Mouse (Mus musculus) olfactory bulb, adult 2 months (tissue): ENCODE measurements around the gene Kcne1l. TPM values are rescaled to one million over a fixed set of nuclear protein-coding genes. Genes with fewer than 3 reads are reported as not detected.

Experiments
- H3K27ac ChIP-seq: fragments of 200-500 bp; 2 replicates; pipeline ENCODE4 v1.5.1; 2012; ENCODE audit warnings: low read depth, low read length; ENCODE audit not compliant: insufficient read depth
- H3K4me1 ChIP-seq: fragments of 200-500 bp; 2 replicates; pipeline ENCODE4 v1.6.1; 2012; ENCODE audit warnings: low read length; ENCODE audit not compliant: control insufficient read depth, insufficient read depth
- H3K4me3 ChIP-seq: fragments of 200-500 bp; 2 replicates; pipeline ENCODE4 v1.5.1; 2012; ENCODE audit warnings: mild to moderate bottlenecking, low read depth, low read length, moderate library complexity; ENCODE audit not compliant: insufficient read depth
- CTCF ChIP-seq: fragments of 200-500 bp; IDR thresholded peaks from 2 replicates; pipeline ENCODE4 v1.5.1; 2012; ENCODE audit warnings: low read depth, mild to moderate bottlenecking, low read length, moderate library complexity; ENCODE audit not compliant: insufficient read depth
- POLR2A ChIP-seq: fragments of 200-500 bp; IDR thresholded peaks from 2 replicates; pipeline ENCODE4 v1.6.1; 2012; ENCODE audit warnings: mild to moderate bottlenecking, low read depth, low read length, moderate library complexity; ENCODE audit not compliant: insufficient read depth
- WGBS: fragments of 180-500 bp; shearing (Covaris S2); methylation state at CpG from one replicate; pipeline ENCODE4 v1.1.7; 2018; 5-methylcytosine and 5-hydroxymethylcytosine counted together
- polyA plus RNA-seq: library from polyadenylated mRNA; stranded (reverse); fragments of >200 nt; gene quantifications from 2 replicates; pipeline ENCODE4 v1.2.4, GENCODE M21; 2012; ENCODE audit warnings: low replicate concordance; ENCODE audit not compliant: missing spikeins, insufficient read depth, insufficient read length

Kcne1l gene
- polyA plus RNA-seq, 1 experiment: not detected

DNA sequence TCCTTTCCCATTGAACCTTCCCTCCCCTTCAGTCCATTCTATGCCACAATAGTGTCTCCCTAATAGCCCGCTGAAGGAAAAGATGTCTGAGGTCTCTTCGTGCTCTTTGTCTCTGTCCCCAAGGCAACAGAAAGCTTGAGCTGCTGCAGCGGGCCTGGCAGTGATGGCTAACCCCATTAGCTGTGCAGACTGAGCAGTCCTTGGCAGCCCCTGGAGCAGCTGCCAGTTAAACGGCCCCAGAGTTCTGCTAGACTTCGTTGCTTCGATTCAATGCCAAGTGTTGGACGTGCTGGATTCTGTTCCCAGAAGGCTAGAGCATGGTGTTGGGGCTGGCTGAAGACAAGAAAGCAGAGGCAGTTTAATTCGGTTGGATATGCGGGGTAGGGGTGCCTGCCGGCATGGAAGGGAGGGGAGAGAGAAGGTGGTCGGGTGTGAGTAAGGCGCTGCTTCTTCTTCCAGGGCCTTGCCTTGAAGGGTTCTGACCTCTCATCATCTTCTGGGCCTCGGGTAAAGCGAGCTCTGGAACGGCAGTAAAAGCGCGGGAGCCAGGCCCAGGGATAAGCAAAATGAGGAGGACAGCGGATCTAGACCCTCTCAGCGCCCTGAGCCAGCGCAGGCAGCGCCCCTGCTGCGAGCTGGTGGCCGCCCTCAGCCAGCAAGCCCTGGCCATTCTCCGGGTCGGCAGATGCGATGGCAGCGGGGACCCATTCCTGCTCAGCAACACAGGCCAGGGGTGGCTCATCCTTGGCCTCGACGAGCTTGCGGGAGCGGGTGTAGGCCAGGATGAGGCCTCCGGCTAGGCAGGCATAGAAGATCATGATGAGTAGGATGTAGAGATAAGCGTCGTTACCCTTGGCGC lies 855 bp downstream of the Kcne1l start:
- no peak for TF ChIP-seq POLR2A
- H3K27ac ChIP-seq: no peak overlapping the region
- H3K4me3 ChIP-seq: no peak overlapping the region
- peaks cover 2% of the 10 kb centered on the region; the same call in 1 of the 2 replicates for H3K4me1 ChIP-seq
- WGBS: 52% methylated on average over 35 of the region's 35 CpGs

- Histone ChIP-seq H3K4me3 (no peak overlapping the region), H3K27ac (no peak overlapping the region), H3K4me1 (peaks cover 2% of the 10 kb centered on the region; the same call in 1 of the 2 replicates)
- TF ChIP-seq CTCF: no peak
- no peak for TF ChIP-seq POLR2A
These were observed 1.5 kb downstream of the Kcne1l start for GRCm38 (mm10) chrX:142304592-142304991.

GRCm38 (mm10) chrX:142303456-142303855 lies 2.6 kb downstream of the Kcne1l start:
- WGBS: 30% methylated on average over 2 of the region's 2 CpGs
- no peak overlapping the region for H3K27ac ChIP-seq
- H3K4me1 ChIP-seq: peaks cover 2% of the 10 kb centered on the region; the same call in 1 of the 2 replicates
- H3K4me3 ChIP-seq: no peak overlapping the region
- TF ChIP-seq CTCF: no peak
- no peak for TF ChIP-seq POLR2A

GRCm38 (mm10) chrX:142285905-142286304 lies 20.2 kb downstream of the Kcne1l start:
- no peaks in the 10 kb centered on the region for H3K4me1 ChIP-seq
- TF ChIP-seq CTCF (no peak), POLR2A (no peak)
- H3K4me3 ChIP-seq: no peak overlapping the region
- 65% methylated on average over 5 of the region's 5 CpGs for WGBS
- H3K27ac ChIP-seq: no peak overlapping the region

GRCm38 (mm10) chrX:142276573-142276972 lies 29.5 kb downstream of the Kcne1l start:
- TF ChIP-seq POLR2A: no peak
- no peak for TF ChIP-seq CTCF
- Histone ChIP-seq H3K4me1 (no peaks in the 10 kb centered on the region), H3K4me3 (no peak overlapping the region), H3K27ac (no peak overlapping the region)
- WGBS: 73% methylated on average over 3 of the region's 3 CpGs

DNA sequence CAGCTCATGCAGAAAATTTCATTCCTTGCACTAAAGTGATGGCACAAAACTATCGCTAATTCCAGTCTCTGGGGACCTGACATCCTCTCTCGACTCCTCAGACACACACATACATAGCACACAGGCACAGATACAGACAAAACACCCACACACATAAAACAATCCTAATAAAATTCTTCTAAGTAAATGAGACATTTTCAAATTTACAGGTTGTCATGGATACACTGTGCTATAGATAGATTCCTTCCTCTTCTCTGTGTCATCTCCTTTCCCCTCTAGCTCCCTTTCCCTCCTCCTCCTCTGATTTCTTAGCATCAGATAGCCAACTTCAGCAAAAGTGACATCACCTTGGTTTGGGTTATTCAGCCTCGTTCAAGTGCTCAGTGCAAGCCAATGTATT lies 30.1 kb downstream of the Kcne1l start:
- H3K4me3 ChIP-seq: no peak overlapping the region
- H3K27ac ChIP-seq: no peak overlapping the region
- 26% methylated on average over 3 of the region's 3 CpGs for WGBS
- TF ChIP-seq CTCF (no peak), POLR2A (no peak)
- no peaks in the 10 kb centered on the region for H3K4me1 ChIP-seq

Other genes starting within 250 kb of the Kcne1l start
- gene Gucy2f, start 109.4 kb downstream of the Kcne1l start, polyA plus RNA-seq: not detected in 2 replicates
- gene Nxt2, start 79.5 kb downstream of the Kcne1l start, polyA plus RNA-seq: not detected in 2 replicates
- 86.7 TPM in 1 of 2 replicates, not detected in the other for gene Acsl4, start 84.2 kb upstream of the Kcne1l start, polyA plus RNA-seq